Mouse (Mus musculus): ENCODE data around the gene Tra2a.

- TF ChIP-seq CTCF (IDR thresholded peaks at IDR 0.05; ENCODE audit: extremely low read depth, insufficient read depth, low read length) (no peak), POLR2A (IDR thresholded peaks at IDR 0.05; ENCODE audit: extremely low read depth, insufficient read depth, low read length) (no peak)
These were observed 1.4 kb downstream of the Tra2a start for GRCm38 (mm10) chr6:49262421-49262820.
